26 mouse cellular contexts compared by ENCODE assay signal in genomic region chr5:136562212-136562611, GRCm38 (mm10). TPM values are rescaled to one million over a fixed set of nuclear protein-coding genes. Genes with fewer than 3 reads are reported as not detected.
DNase-seq lines count a peak whose midpoint lies in the region; ATAC-seq and TF ChIP-seq lines count a peak whose summit lies in the region.
"Had no signal": no experiment of that assay in that cellular context is flagged by ENCODE, and none has a peak within 500 bp of the region (broad histone marks: within the 10 kb centered on the region; RNA-seq: fewer than 3 reads in every experiment).

No protein-coding gene starts in this region.

- no peak overlapping the region for H3ac ChIP-seq in myocyte (ENCODE audit: control insufficient read depth, insufficient read length)

- TF ChIP-seq POLR2A in myocyte (IDR thresholded peaks at IDR 0.05; ENCODE audit: insufficient read length, low read depth), result no peak

- peaks cover 88% of the 10 kb centered on the region for H3K79me2 ChIP-seq in myocyte (ENCODE audit: control insufficient read depth, insufficient read depth)

- H3K9ac ChIP-seq in kidney, embryonic 14.5 days (ENCODE audit: low read depth, low read length), result no peak overlapping the region
- H3K9ac ChIP-seq: embryonic facial prominence, embryonic 15.5 days; forebrain, embryonic 12.5 days; heart, embryonic 12.5 days; hindbrain, embryonic 14.5 days; limb, embryonic 13.5 days; liver, embryonic 12.5 days; neural tube, embryonic 15.5 days had no signal

- no peaks in the 10 kb centered on the region for H3K9me3 ChIP-seq in kidney, embryonic 14.5 days (ENCODE audit: control insufficient read depth, low read length)
- H3K9me3 ChIP-seq: embryonic facial prominence, embryonic 15.5 days; forebrain, embryonic 12.5 days; heart, embryonic 12.5 days; limb, embryonic 13.5 days; liver, embryonic 12.5 days; neural tube, embryonic 15.5 days had no signal

- 74% methylated on average over 1 of the region's 1 CpGs for WGBS in kidney, embryonic 14.5 days

- H3K4me3 ChIP-seq in kidney, embryonic 14.5 days (ENCODE audit: low read length), result no peak overlapping the region
- H3K4me3 ChIP-seq in myocyte, result no peak overlapping the region
- H3K4me3 ChIP-seq: embryonic facial prominence, embryonic 15.5 days; forebrain, embryonic 12.5 days; heart, adult 2 months; heart, embryonic 12.5 days; limb, embryonic 13.5 days; liver, embryonic 12.5 days; neural tube, embryonic 15.5 days had no signal

- H3K27ac ChIP-seq in kidney, embryonic 14.5 days (ENCODE audit: low read depth, low read length), result no peak overlapping the region
- H3K27ac ChIP-seq: embryonic facial prominence, embryonic 15.5 days; forebrain, embryonic 12.5 days; heart, adult 2 months; hindbrain, embryonic 14.5 days; kidney, postnatal 0 days; limb, embryonic 13.5 days; liver, embryonic 12.5 days; neural tube, embryonic 15.5 days had no signal

- H3K27me3 ChIP-seq in kidney, embryonic 14.5 days (ENCODE audit: control insufficient read depth, insufficient read depth, low read length), result no peaks in the 10 kb centered on the region
- no peaks in the 10 kb centered on the region for H3K27me3 ChIP-seq in myocyte (ENCODE audit: control insufficient read depth, insufficient read depth, insufficient read length)
- H3K27me3 ChIP-seq: embryonic facial prominence, embryonic 15.5 days; forebrain, embryonic 12.5 days; heart, embryonic 12.5 days; neural tube, embryonic 15.5 days had no signal

- no peak for ATAC-seq in kidney, embryonic 14.5 days (ENCODE audit: low FRiP score, low TSS enrichment)
- ATAC-seq: intestine, postnatal 0 days; liver, embryonic 12.5 days had no signal

- H3K4me2 ChIP-seq in kidney, embryonic 14.5 days (replicated peaks; ENCODE audit: low read depth, low read length), result no peak overlapping the region
- H3K4me2 ChIP-seq in myocyte (ENCODE audit: low read depth), result peak overlapping the region; percentile 93
- H3K4me2 ChIP-seq: embryonic facial prominence, embryonic 15.5 days; forebrain, embryonic 12.5 days; heart, embryonic 12.5 days; hindbrain, embryonic 14.5 days; liver, embryonic 12.5 days; neural tube, embryonic 15.5 days had no signal

- H3K4me1 ChIP-seq in kidney, embryonic 14.5 days (ENCODE audit: control insufficient read depth, insufficient read depth, low read length), result peaks cover 22% of the 10 kb centered on the region

- peak; percentile 27 to 29 for DNase-seq in cerebellum, postnatal 10 days
- DNase-seq in cerebellum, postnatal 36 days, result no peak
- peak; percentile 53 for DNase-seq in kidney, adult 9 months
- peak; percentile 57 for DNase-seq in brain, adult 2 months (ENCODE audit: low read depth, low spot score)
- no peak for DNase-seq in frontal cortex, postnatal 36 days (ENCODE audit: low spot score in 2 of 2)
- DNase-seq: adrenal gland, adult 2 months; adrenal gland, postnatal 36 days; heart, adult 2 months; heart, postnatal 4 days; kidney, postnatal 4 days; lung, adult 18-20 months; lung, postnatal 10 days; midbrain, embryonic 14.5 days; thymus, adult 2 months; thymus, postnatal 36 days had no signal

- no peaks in the 10 kb centered on the region for H3K36me3 ChIP-seq in kidney, embryonic 14.5 days (ENCODE audit: control insufficient read depth, insufficient read depth, low read length)
- no peaks in the 10 kb centered on the region for H3K36me3 ChIP-seq in myocyte (ENCODE audit: control insufficient read depth, insufficient read depth)
- H3K36me3 ChIP-seq: embryonic facial prominence, embryonic 15.5 days; forebrain, embryonic 12.5 days; heart, embryonic 12.5 days; limb, embryonic 13.5 days; liver, embryonic 12.5 days; neural tube, embryonic 15.5 days had no signal

TF ChIP-seq in myocyte, 11 proteins besides CTCF, POLR2A, EP300 and RAD21:
- peak in 1 of 3 experiments; percentile 1 for TF ChIP-seq MYOD1 (IDR thresholded peaks at IDR 0.05; ENCODE audit: control insufficient read depth in 1 of 3, insufficient read length in 2 of 3, low read depth in 2 of 3)
- no peak for TF ChIP-seq REST (IDR thresholded peaks at IDR 0.05; ENCODE audit: insufficient read depth, insufficient read length)
TF ChIP-seq in myocyte: peak in this region for 1.

RNA-seq across cellular contexts. Expression of gene Cux1, which starts 5.1 kb away (rescaled TPM):
- polyA plus RNA-seq in kidney, embryonic 14.5 days (2014; fragmentation: Nextera tagmentation; extraction: Ambion mirVana), result 80.6 and 105 TPM in 2 replicates
- polyA plus RNA-seq in myocyte (2012; fragmentation: generic; extraction: Trizol), result 50.7 TPM

Comparison
In these comparisons a context has a peak if more than half of its experiments do, and no peak if none do; other contexts are left out.
1. DNase-seq: peak in cerebellum, postnatal 10 days (2 of 2), kidney, adult 9 months (single experiment) and brain, adult 2 months (single experiment); none in cerebellum, postnatal 36 days (0 of 2) and frontal cortex, postnatal 36 days (0 of 2).